Mouse (Mus musculus): ENCODE data around the gene Ctf2. TPM values are rescaled to one million over a fixed set of nuclear protein-coding genes. Genes with fewer than 3 reads are reported as not detected.

The Ctf2 gene
- total and polyA plus RNA-seq, 2 experiments from 2014 or later: not detected

DNA sequence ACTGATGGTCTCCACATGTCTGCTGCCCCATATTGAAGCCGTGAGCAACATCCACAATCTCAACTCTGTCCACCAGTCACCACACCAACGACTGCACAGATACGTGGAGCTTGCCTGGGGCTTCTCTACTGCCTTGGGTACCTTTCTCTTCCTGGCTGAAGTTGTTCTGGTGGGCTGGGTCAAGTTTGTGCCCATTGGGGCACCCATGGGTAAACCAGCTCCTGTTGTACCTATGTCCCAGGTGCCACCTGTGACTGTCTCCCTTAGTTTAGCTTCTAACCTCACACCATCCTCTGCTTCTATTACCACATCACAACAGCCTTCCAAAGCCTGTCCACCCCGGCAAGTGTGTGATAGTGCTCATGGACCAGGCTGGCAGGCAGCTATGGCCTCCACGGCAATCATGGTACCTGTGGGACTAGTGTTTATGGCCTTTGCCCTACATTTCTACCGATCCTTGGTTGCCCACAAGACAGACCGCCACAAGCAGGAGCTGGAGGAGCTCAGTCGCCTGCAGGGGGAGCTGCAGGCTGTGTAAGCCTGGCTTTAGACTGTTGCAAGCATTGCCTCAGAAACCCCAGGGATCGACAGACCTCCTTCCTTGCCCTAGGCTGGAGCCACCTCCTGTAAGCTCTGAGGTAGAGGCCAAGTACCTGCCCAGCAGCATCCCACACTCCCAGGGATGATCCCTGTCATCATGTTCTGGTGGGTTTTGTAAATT lies 41.9 kb upstream of the Ctf2 start:
- H3K4me2 ChIP-seq (ENCODE audit: low read depth, low read length, poor library complexity, severe bottlenecking): no peak overlapping the region
- DNase-seq (ENCODE audit: low spot score) (peak; percentile 80), ATAC-seq (ENCODE audit: low FRiP score) (no peak)
- H3K4me3 ChIP-seq (ENCODE audit: low read depth, low read length): no peak overlapping the region
- no peaks in the 10 kb centered on the region for H3K9me3 ChIP-seq (ENCODE audit: low read length)
- H3K9ac ChIP-seq (replicated peaks; ENCODE audit: low read length, poor library complexity, severe bottlenecking): no peak overlapping the region
- no peak overlapping the region for H3K27ac ChIP-seq (ENCODE audit: low read depth, low read length)
- H3K27me3 ChIP-seq (ENCODE audit: insufficient read depth, low read length): no peaks in the 10 kb centered on the region
- H3K36me3 ChIP-seq (ENCODE audit: insufficient read depth, low read length): no peaks in the 10 kb centered on the region
- WGBS: 43% methylated on average over 9 of the region's 9 CpGs
- peak; percentile 73 for TF ChIP-seq CTCF (IDR thresholded peaks at IDR 0.05)
- H3K4me1 ChIP-seq (ENCODE audit: insufficient read depth, low read length): no peaks in the 10 kb centered on the region; the same call in 1 of the 2 replicates

DNA sequence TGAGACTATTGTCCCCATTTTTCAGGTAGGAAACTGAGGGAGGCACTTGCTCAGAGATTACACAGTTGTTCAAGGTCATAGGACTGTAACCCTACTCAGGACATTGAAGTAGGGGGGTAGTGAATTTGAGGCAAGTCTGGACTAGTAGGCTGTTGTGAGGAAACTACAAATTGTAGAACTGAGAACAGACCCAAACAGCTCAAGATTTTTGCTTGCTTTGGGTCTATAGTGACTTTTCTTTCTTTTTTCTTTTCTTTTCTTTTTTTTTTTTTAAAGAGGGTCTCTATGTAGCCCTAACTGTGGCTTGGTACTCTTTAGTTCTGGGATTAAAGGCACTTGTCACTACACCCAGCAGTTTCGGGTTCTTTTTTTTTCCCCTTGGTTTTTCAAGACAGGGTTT lies 40.6 kb upstream of the Ctf2 start:
- Histone ChIP-seq H3K4me3 (ENCODE audit: low read depth, low read length) (no peak overlapping the region), H3K27ac (ENCODE audit: low read depth, low read length) (no peak overlapping the region), H3K9ac (replicated peaks; ENCODE audit: low read length, poor library complexity, severe bottlenecking) (no peak overlapping the region), H3K4me2 (ENCODE audit: low read depth, low read length, poor library complexity, severe bottlenecking) (no peak overlapping the region), H3K9me3 (ENCODE audit: low read length) (no peaks in the 10 kb centered on the region), H3K36me3 (ENCODE audit: insufficient read depth, low read length) (peaks cover 10% of the 10 kb centered on the region), H3K4me1 (ENCODE audit: insufficient read depth, low read length) (no peaks in the 10 kb centered on the region; the same call in 1 of the 2 replicates), H3K27me3 (ENCODE audit: insufficient read depth, low read length) (no peaks in the 10 kb centered on the region)
- DNase-seq (ENCODE audit: low spot score) (no peak), ATAC-seq (ENCODE audit: low FRiP score) (no peak)
- 73% methylated on average over 1 of the region's 1 CpGs for WGBS
- no peak for TF ChIP-seq CTCF (IDR thresholded peaks at IDR 0.05)

DNA sequence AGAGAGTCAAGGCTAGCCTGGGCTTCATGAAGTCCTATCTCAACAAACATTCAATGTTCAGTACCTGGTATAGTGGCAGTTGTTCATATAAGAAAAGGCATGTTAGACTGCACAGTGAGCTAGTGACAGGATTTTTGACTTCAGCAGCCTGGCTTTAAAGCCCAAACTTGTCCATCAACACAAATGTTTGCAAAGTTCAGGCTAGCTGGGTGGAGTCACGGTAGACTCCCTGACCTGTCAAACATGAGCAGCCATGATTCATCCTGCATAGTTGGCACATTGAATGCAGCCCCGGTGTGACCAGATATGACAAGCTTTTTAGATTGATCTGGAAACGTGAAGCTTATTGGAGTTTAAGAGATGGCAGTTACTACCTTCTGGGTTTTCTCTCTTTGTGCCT lies 40.1 kb upstream of the Ctf2 start:
- no peak for DNase-seq (ENCODE audit: low spot score)
- H3K4me1 ChIP-seq (ENCODE audit: insufficient read depth, low read length): no peaks in the 10 kb centered on the region; the same call in 1 of the 2 replicates
- H3K27me3 ChIP-seq (ENCODE audit: insufficient read depth, low read length): no peaks in the 10 kb centered on the region
- no peak for TF ChIP-seq CTCF (IDR thresholded peaks at IDR 0.05)
- no peak overlapping the region for H3K4me2 ChIP-seq (ENCODE audit: low read depth, low read length, poor library complexity, severe bottlenecking)
- no peak overlapping the region for H3K4me3 ChIP-seq (ENCODE audit: low read depth, low read length)
- ATAC-seq (ENCODE audit: low FRiP score): no peak
- H3K9ac ChIP-seq (replicated peaks; ENCODE audit: low read length, poor library complexity, severe bottlenecking): no peak overlapping the region
- H3K9me3 ChIP-seq (ENCODE audit: low read length): no peaks in the 10 kb centered on the region
- H3K36me3 ChIP-seq (ENCODE audit: insufficient read depth, low read length): peaks cover 15% of the 10 kb centered on the region
- no peak overlapping the region for H3K27ac ChIP-seq (ENCODE audit: low read depth, low read length)
- WGBS: 86% methylated on average over 3 of the region's 3 CpGs

DNA sequence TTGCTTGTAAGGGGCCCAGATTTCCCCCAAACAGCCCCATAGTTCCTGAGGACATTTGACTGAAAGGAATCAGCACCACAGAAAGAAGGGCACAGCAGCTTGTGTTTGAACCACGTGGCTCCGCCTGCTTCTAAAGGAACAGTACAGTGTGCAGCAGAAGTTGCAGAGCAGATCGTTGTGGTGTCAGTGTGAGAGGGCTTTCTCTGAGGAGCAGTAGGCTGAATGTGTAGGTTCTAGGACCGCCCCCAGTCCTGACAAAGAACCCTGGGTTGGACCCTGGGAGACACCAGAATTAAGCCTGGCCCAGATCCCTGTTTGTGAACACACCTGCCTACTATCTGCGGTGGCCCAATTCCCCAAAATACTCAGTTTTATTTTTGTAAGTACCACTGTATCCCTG lies 39.3 kb upstream of the Ctf2 start:
- no peak overlapping the region for H3K9ac ChIP-seq (replicated peaks; ENCODE audit: low read length, poor library complexity, severe bottlenecking)
- no peaks in the 10 kb centered on the region; the same call in 1 of the 2 replicates for H3K4me1 ChIP-seq (ENCODE audit: insufficient read depth, low read length)
- peaks cover 20% of the 10 kb centered on the region for H3K36me3 ChIP-seq (ENCODE audit: insufficient read depth, low read length)
- no peaks in the 10 kb centered on the region for H3K27me3 ChIP-seq (ENCODE audit: insufficient read depth, low read length)
- ATAC-seq (ENCODE audit: low FRiP score): no peak
- no peak overlapping the region for H3K27ac ChIP-seq (ENCODE audit: low read depth, low read length)
- no peak overlapping the region for H3K4me3 ChIP-seq (ENCODE audit: low read depth, low read length)
- H3K4me2 ChIP-seq (ENCODE audit: low read depth, low read length, poor library complexity, severe bottlenecking): no peak overlapping the region
- no peak for TF ChIP-seq CTCF (IDR thresholded peaks at IDR 0.05)
- WGBS: 71% methylated on average over 5 of the region's 5 CpGs
- DNase-seq (ENCODE audit: low spot score): no peak
- H3K9me3 ChIP-seq (ENCODE audit: low read length): no peaks in the 10 kb centered on the region

DNA sequence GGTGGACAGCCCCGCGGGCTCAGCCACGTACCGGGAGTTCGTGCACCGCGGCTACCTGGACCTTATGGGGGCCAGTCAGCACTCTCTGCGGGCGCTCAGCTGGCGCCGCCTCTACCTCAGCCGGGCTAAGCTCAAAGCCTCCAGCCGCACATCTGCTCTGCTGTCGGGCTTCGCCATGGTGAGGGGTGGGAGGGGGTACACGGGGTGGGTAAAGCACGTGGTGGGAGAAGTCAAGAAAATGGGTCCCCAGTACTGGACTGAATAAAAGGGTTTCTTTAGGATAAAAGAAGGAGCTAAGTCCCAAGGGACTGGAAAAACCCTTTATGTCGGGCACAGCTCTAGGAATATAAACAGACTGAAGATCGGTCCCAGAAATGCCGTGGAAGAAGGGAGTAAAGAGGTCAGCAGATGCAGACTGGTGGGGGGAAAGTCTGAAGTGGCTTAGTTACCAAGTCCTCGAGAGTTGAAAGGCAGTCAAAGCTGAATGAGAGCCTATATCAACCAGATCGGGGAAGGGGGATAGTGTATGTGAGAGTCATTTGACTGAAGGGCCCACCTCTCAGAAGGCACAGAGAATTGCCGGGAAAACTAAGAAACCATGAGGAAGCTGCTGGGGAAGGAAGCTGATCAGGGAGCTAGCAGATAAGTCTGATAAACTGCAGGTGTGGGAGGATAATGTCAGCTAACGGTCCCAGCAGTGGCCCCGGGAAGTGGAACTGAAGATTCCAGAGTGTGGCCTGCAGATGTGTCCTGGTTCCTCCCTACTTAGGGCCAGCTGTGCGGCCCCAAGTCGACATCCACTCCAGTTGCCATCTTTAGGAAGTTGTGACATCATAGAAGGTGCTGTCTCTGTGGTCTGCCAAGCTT lies 38.3 kb upstream of the Ctf2 start:
- Histone ChIP-seq H3K9ac (replicated peaks; ENCODE audit: low read length, poor library complexity, severe bottlenecking) (peak overlapping the region; percentile 73), H3K27ac (ENCODE audit: low read depth, low read length) (peak overlapping the region; percentile 76), H3K9me3 (ENCODE audit: low read length) (no peaks in the 10 kb centered on the region), H3K4me3 (ENCODE audit: low read depth, low read length) (peak overlapping the region; percentile 47), H3K4me2 (ENCODE audit: low read depth, low read length, poor library complexity, severe bottlenecking) (peak overlapping the region; percentile 83), H3K36me3 (ENCODE audit: insufficient read depth, low read length) (peaks cover 29% of the 10 kb centered on the region), H3K4me1 (ENCODE audit: insufficient read depth, low read length) (no peaks in the 10 kb centered on the region; the same call in 1 of the 2 replicates), H3K27me3 (ENCODE audit: insufficient read depth, low read length) (no peaks in the 10 kb centered on the region)
- TF ChIP-seq CTCF (IDR thresholded peaks at IDR 0.05): no peak
- ATAC-seq (ENCODE audit: low FRiP score): no peak
- WGBS: 6% methylated on average over 27 of the region's 27 CpGs
- DNase-seq (ENCODE audit: low spot score): peak; percentile 11

DNA sequence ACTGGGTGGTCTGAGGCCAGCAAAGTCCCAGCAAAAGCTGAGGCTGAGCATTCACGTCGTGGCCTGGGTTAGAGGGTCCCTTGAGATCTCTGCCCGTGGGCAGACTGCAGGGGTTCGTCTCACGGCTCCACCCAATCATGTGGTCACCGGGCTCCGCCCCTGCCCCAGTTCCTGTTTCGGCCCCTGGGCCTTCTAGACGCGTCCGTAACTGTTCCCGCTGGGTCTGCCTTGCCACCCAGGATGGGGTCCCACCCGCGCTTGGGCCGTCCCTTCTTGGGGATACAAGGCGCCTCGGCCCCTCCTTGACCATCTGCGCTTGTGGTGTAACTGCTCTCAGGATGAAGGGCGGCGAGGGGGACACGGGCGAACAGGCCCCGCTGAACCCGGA lies 37.7 kb upstream of the Ctf2 start, which contains the start of gene Orai3:
Orai3 (plus strand) TSS at position 165 of the 388 bp plus-strand sequence.
- Histone ChIP-seq H3K36me3 (ENCODE audit: insufficient read depth, low read length) (peaks cover 33% of the 10 kb centered on the region), H3K27me3 (ENCODE audit: insufficient read depth, low read length) (no peaks in the 10 kb centered on the region), H3K4me1 (ENCODE audit: insufficient read depth, low read length) (no peaks in the 10 kb centered on the region; the same call in 1 of the 2 replicates), H3K27ac (ENCODE audit: low read depth, low read length) (peak within 1 kb of the TSS; percentile 76), H3K9me3 (ENCODE audit: low read length) (no peaks in the 10 kb centered on the region), H3K4me3 (ENCODE audit: low read depth, low read length) (peak within 1 kb of the TSS; percentile 47), H3K4me2 (ENCODE audit: low read depth, low read length, poor library complexity, severe bottlenecking) (peak within 1 kb of the TSS; percentile 83), H3K9ac (replicated peaks; ENCODE audit: low read length, poor library complexity, severe bottlenecking) (peak within 1 kb of the TSS; percentile 73)
- WGBS: under 1% methylated on average over 24 of the region's 24 CpGs
- TF ChIP-seq CTCF (IDR thresholded peaks at IDR 0.05): no peak
- ATAC-seq (ENCODE audit: low FRiP score) (peak; percentile 63), DNase-seq (ENCODE audit: low spot score) (peak; percentile 80)

Data from midbrain, postnatal 0 days (tissue).